Mouse (Mus musculus): Measurements from ENCODE around the gene Ppp4r3a.

The Ppp4r3a gene

GRCm38 (mm10) chr12:100990291-100990690 lies 93.2 kb downstream of the Ppp4r3a start:
- no peak for DNase-seq

DNA sequence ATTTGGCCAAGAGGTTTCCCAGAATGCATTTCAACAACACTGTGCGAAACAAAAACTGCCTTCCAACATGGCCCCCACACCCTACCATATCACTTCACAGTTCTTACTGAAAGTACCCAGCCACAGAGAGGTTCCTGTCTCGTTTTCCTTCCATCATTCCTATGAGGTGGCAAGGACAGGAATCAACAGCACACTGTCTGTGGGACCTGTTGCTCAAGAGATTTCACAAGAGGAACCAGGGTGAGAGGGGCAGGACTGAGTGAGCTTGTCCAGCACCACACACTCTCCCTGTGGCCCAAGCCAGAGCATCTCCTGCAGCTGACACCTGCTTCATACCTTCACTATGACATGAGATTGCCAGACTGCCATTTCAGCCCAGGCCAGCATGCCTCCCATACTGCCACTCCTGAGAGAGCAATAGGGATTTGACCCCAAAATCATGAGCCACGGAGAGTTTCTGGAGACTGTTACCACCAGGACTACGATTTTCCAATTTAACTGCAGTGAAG lies 93.7 kb downstream of the Ppp4r3a start:
- no peak for DNase-seq
